Mouse (Mus musculus): ENCODE measurements around the gene Gm45713. TPM values are rescaled to one million over a fixed set of nuclear protein-coding genes. Genes with fewer than 3 reads are reported as not detected.

Gm45713 gene
- polyA plus RNA-seq, 1 experiment from 2014 or later = 0.12 TPM

GRCm38 (mm10) chr7:45139904-45140723 lies 4.1 kb upstream of the Gm45713 start:
- Histone ChIP-seq H3K4me2 (no peak overlapping the region), H3K4me3 (replicated peaks) (no peak overlapping the region), H3K9me3 (replicated peaks) (no peaks in the 10 kb centered on the region), H3K27me3 (replicated peaks) (peaks cover 5% of the 10 kb centered on the region; the same call in 1 of the 2 replicates), H3K4me1 (peaks cover 11% of the 10 kb centered on the region), H3K36me3 (0 out of 2 replicates have a peak, but pooled peaks cover 3% of the 10 kb centered on the region), H3K9ac (replicated peaks) (no peak overlapping the region), H3K27ac (replicated peaks) (no peak overlapping the region)
- WGBS = 74% methylated on average over 8 of the region's 8 CpGs
- ATAC-seq (ENCODE audit: low FRiP score) = no peak

GRCm38 (mm10) chr7:45138403-45138802 lies 2.4 kb upstream of the Gm45713 start:
- no peak overlapping the region for H3K9ac ChIP-seq (replicated peaks)
- H3K36me3 ChIP-seq = no peaks in the 10 kb centered on the region
- no peaks in the 10 kb centered on the region for H3K9me3 ChIP-seq (replicated peaks)
- no peak overlapping the region for H3K4me2 ChIP-seq
- H3K4me1 ChIP-seq = peaks cover 11% of the 10 kb centered on the region
- no peak overlapping the region for H3K27ac ChIP-seq (replicated peaks)
- H3K4me3 ChIP-seq (replicated peaks) = no peak overlapping the region
- H3K27me3 ChIP-seq (replicated peaks) = peaks cover 14% of the 10 kb centered on the region; the same call in 1 of the 2 replicates
- ATAC-seq (ENCODE audit: low FRiP score) = no peak
- WGBS = 89% methylated on average over 1 of the region's 1 CpGs

GRCm38 (mm10) chr7:45137171-45138006 lies 1.4 kb upstream of the Gm45713 start:
- WGBS = 84% methylated on average over 12 of the region's 12 CpGs
- H3K9me3 ChIP-seq (replicated peaks) = no peaks in the 10 kb centered on the region
- H3K9ac ChIP-seq (replicated peaks) = no peak overlapping the region
- no peaks in the 10 kb centered on the region for H3K36me3 ChIP-seq
- H3K4me3 ChIP-seq (replicated peaks) = no peak overlapping the region
- H3K27ac ChIP-seq (replicated peaks) = no peak overlapping the region
- H3K4me1 ChIP-seq = peaks cover 11% of the 10 kb centered on the region
- peaks cover 14% of the 10 kb centered on the region; the same call in 1 of the 2 replicates for H3K27me3 ChIP-seq (replicated peaks)
- H3K4me2 ChIP-seq = no peak overlapping the region
- no peak for ATAC-seq (ENCODE audit: low FRiP score)

- no peak overlapping the region for H3K27ac ChIP-seq (replicated peaks)
- H3K9ac ChIP-seq (replicated peaks) = no peak overlapping the region
- H3K4me1 ChIP-seq = peaks cover 11% of the 10 kb centered on the region
- peak overlapping the region; percentile 52 for H3K4me3 ChIP-seq (replicated peaks)
- WGBS = 76% methylated on average over 3 of the region's 3 CpGs
- no peaks in the 10 kb centered on the region for H3K36me3 ChIP-seq
- H3K4me2 ChIP-seq = peak overlapping the region; percentile 83
- ATAC-seq (ENCODE audit: low FRiP score) = no peak
- H3K9me3 ChIP-seq (replicated peaks) = no peaks in the 10 kb centered on the region
- peaks cover 14% of the 10 kb centered on the region; the same call in 1 of the 2 replicates for H3K27me3 ChIP-seq (replicated peaks)
Measured at GRCm38 (mm10) chr7:45135370-45135769, 661 bp downstream of the Gm45713 start.

DNA sequence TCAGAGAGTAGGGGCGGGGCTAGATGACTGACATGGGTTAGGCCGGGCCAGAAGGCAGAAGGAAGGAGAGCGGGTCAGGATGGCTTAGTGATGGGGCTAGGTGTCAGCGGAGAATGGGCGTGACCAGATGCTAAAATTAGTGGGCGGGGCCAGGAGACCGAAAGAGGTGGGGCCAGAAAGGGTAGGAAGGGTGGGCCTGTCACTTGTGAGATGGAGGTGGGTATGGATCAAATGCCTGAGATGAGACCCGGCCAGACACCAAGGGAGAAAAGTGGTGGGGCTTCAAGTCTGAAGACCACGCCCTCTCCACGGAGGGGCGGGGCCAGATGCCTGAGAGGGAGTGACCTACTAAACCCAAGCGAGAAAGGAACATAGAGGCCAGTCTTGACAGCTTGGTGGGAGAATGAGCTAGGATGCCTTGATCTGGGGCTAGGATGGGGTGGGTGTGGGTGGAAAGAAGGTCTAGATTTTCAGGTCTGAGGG lies 1.4 kb downstream of the Gm45713 start:
- H3K4me2 ChIP-seq = no peak overlapping the region
- 13% methylated on average over 12 of the region's 12 CpGs for WGBS
- no peak for ATAC-seq (ENCODE audit: low FRiP score)
- H3K27ac ChIP-seq (replicated peaks) = no peak overlapping the region
- H3K9ac ChIP-seq (replicated peaks) = no peak overlapping the region
- no peaks in the 10 kb centered on the region for H3K36me3 ChIP-seq
- no peak overlapping the region for H3K4me3 ChIP-seq (replicated peaks)
- peaks cover 14% of the 10 kb centered on the region; the same call in 1 of the 2 replicates for H3K27me3 ChIP-seq (replicated peaks)
- peaks cover 14% of the 10 kb centered on the region for H3K4me1 ChIP-seq
- no peaks in the 10 kb centered on the region for H3K9me3 ChIP-seq (replicated peaks)

DNA sequence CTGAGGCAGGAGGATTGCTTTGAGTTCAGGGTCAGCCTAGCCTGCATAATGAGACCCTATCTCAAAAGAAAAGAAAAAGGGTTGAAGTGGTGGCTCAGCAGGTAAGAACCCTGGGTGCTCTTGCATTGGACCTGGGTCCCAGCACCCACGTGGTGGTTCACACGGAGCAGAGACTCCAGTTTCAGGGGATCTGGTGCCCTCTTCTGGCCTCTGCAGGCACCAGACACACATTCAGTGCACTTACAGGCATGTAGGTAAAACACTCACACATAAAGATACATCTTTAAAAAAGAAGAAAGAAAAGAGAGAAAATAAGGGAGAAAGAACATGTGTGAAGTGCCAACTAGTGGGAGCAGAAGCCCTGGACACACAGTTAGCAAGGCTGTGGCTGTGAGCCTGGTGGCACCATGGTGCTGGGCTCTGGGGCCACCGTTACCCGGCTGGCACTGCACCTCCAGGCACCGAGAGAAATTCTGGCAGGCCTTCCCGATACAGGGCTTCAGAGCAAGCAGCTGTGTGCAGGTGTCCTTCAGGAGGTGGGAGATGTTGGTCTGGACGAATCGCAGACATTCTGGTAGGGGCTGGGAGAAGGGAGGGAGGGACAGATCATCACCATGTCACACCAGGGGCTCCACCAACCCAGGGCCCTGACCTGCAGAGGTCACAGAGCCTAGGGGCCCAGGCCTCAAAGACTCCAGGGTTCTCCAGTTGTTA lies 2.4 kb downstream of the Gm45713 start:
- H3K27me3 ChIP-seq (replicated peaks) = peaks cover 14% of the 10 kb centered on the region; the same call in 1 of the 2 replicates
- H3K4me1 ChIP-seq = peaks cover 20% of the 10 kb centered on the region
- no peaks in the 10 kb centered on the region for H3K36me3 ChIP-seq
- H3K9ac ChIP-seq (replicated peaks) = no peak overlapping the region
- no peak for ATAC-seq (ENCODE audit: low FRiP score)
- H3K4me2 ChIP-seq = no peak overlapping the region
- no peaks in the 10 kb centered on the region for H3K9me3 ChIP-seq (replicated peaks)
- no peak overlapping the region for H3K4me3 ChIP-seq (replicated peaks)
- WGBS = 80% methylated on average over 8 of the region's 8 CpGs
- H3K27ac ChIP-seq (replicated peaks) = no peak overlapping the region

DNA sequence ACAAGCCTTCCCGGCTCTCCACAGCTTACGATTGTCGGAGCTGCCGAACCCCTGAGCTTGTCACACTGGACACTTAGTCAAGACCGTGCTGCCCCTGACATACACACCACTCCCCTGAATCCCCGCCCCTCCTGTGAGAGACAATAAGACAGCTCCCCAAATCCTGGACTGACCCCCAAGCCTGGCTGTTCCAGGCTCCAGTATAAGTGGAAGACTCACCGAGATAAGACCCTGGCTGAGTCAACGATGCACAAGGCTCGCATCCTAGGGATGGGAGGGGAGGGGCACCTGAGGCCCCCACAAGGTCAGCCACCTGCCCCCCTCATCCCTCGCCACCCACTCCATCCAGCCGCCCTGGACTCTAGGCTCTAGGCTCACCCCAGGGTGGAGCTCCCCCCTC lies 4.2 kb downstream of the Gm45713 start:
- peaks cover 30% of the 10 kb centered on the region for H3K4me1 ChIP-seq
- H3K36me3 ChIP-seq = peaks cover 5% of the 10 kb centered on the region
- no peak overlapping the region for H3K27ac ChIP-seq (replicated peaks)
- H3K4me3 ChIP-seq (replicated peaks) = no peak overlapping the region
- no peaks in the 10 kb centered on the region for H3K9me3 ChIP-seq (replicated peaks)
- H3K9ac ChIP-seq (replicated peaks) = no peak overlapping the region
- no peak for ATAC-seq (ENCODE audit: low FRiP score)
- H3K27me3 ChIP-seq (replicated peaks) = 0 out of 2 replicates have a peak, but pooled peaks cover 9% of the 10 kb centered on the region
- H3K4me2 ChIP-seq = no peak overlapping the region
- WGBS = 86% methylated on average over 11 of the region's 11 CpGs

GRCm38 (mm10) chr7:45129776-45130512 lies 6.1 kb downstream of the Gm45713 start:
- H3K27me3 ChIP-seq (replicated peaks) = 0 out of 2 replicates have a peak, but pooled peaks cover 9% of the 10 kb centered on the region
- WGBS = 49% methylated on average over 15 of the region's 15 CpGs
- peak overlapping the region; percentile 95 for H3K27ac ChIP-seq (replicated peaks)
- H3K4me2 ChIP-seq = peak overlapping the region; percentile 67
- no peak overlapping the region for H3K9ac ChIP-seq (replicated peaks)
- no peaks in the 10 kb centered on the region for H3K9me3 ChIP-seq (replicated peaks)
- H3K4me3 ChIP-seq (replicated peaks) = peak overlapping the region; percentile 80; the same call in 1 of the 2 replicates
- peaks cover 39% of the 10 kb centered on the region for H3K4me1 ChIP-seq
- H3K36me3 ChIP-seq = peaks cover 24% of the 10 kb centered on the region
- no peak for ATAC-seq (ENCODE audit: low FRiP score)

DNA sequence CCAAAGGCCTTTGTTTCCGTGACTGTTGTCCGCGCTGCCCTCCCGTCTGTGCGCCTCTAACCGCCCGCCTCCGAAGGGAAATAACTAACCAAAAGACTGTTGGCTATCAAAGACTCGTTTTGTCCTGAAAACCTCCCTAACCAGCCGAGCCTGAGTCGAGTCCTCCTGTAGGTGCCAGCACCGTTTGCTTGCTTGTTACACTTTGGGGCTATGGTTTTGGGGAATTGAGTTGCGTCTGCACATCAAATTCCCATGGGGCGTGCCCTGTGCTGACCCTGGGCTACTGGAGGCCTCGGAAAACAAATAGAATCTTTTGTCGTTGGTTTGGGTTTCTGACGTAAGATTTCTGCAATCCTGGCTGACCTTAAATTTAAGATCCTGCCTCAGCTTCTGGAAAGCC lies 6.7 kb downstream of the Gm45713 start:
- no peak for ATAC-seq (ENCODE audit: low FRiP score)
- H3K4me2 ChIP-seq = peak overlapping the region; percentile 67
- H3K36me3 ChIP-seq = peaks cover 24% of the 10 kb centered on the region
- peak overlapping the region; percentile 95 for H3K27ac ChIP-seq (replicated peaks)
- H3K9ac ChIP-seq (replicated peaks) = peak overlapping the region; percentile 55
- H3K9me3 ChIP-seq (replicated peaks) = no peaks in the 10 kb centered on the region
- H3K4me1 ChIP-seq = peaks cover 44% of the 10 kb centered on the region
- H3K4me3 ChIP-seq (replicated peaks) = peak overlapping the region; percentile 80
- under 1% methylated on average over 17 of the region's 17 CpGs for WGBS
- H3K27me3 ChIP-seq (replicated peaks) = 0 out of 2 replicates have a peak, but pooled peaks cover 4% of the 10 kb centered on the region

- Histone ChIP-seq H3K4me2 (peak within 1 kb of the TSS; percentile 70), H3K4me1 (peaks cover 44% of the 10 kb centered on the region), H3K9me3 (replicated peaks) (no peaks in the 10 kb centered on the region), H3K9ac (replicated peaks) (peak within 1 kb of the TSS; percentile 99), H3K36me3 (peaks cover 24% of the 10 kb centered on the region), H3K4me3 (replicated peaks) (peak within 1 kb of the TSS; percentile 80), H3K27me3 (replicated peaks) (0 out of 2 replicates have a peak, but pooled peaks cover 3% of the 10 kb centered on the region), H3K27ac (replicated peaks) (peak within 1 kb of the TSS; percentile 95)
- ATAC-seq (ENCODE audit: low FRiP score) = peak; percentile 92
- under 1% methylated on average over 48 of the region's 48 CpGs for WGBS
Measured at GRCm38 (mm10) chr7:45128624-45129246, 7.3 kb downstream of the Gm45713 start, which contains the start of gene Rpl13a. TSS of gene Rpl13a (minus strand) at chr7:45128761.

All from neural tube, embryonic 15.5 days (tissue).